In the genomic region with DNA sequence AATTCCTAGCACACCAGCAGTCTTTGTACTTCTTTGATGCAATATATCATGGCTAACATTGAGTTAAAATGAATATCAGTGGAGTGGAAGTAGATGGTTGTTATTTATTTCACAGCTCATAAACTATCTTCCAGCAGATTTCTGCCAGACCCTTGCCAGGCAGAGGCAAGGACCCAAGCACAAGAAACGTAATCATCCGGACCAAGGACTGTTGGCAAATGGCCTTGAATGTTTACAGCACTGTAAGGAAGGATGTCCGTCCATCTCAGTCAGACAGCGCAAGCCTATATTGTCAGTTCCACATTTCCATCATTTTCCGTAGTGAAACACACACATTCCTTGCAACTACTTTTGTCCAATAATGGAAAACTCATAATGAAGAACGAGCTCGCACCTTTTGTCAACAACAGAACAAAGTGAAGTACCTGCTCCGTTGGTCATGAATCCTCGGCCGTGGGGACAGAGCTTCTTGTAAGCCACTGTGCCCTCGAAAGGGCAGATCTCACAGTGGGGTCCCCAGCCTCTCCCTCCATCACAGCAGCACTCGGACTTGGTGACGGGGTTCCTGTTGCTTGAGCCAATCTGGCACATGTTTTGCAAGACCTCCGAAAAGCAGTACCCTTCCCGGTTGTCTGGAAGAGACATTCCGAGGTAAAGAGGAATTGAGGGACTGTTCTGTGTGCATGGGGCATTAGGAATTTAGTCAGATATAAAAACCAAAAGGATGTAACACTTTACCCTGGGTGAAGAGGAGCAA, we compare ENCODE assay signal across 17 mouse cellular contexts.
"Had no signal": no experiment of that assay in that cellular context is flagged by ENCODE, and none has a peak within 500 bp of the region (broad histone marks: within the 10 kb centered on the region; RNA-seq: fewer than 3 reads in every experiment).

No protein-coding gene starts in this region.

- H3K4me1 ChIP-seq: liver, embryonic 13.5 days; liver, embryonic 15.5 days; midbrain, embryonic 13.5 days; midbrain, embryonic 15.5 days; neural tube, embryonic 12.5 days; stomach, embryonic 15.5 days had no signal

- H3K9me3 ChIP-seq: liver, embryonic 13.5 days; liver, embryonic 15.5 days; megakaryocyte, embryonic 14.5 days; midbrain, embryonic 13.5 days; midbrain, embryonic 15.5 days; neural tube, embryonic 12.5 days; stomach, embryonic 15.5 days had no signal

- H3K4me2 ChIP-seq: liver, embryonic 11.5 days; liver, embryonic 13.5 days; liver, embryonic 15.5 days; midbrain, embryonic 13.5 days; midbrain, embryonic 15.5 days; neural tube, embryonic 12.5 days; stomach, embryonic 15.5 days had no signal

- H3K36me3 ChIP-seq: liver, embryonic 13.5 days; liver, embryonic 15.5 days had no signal

- H3K27ac ChIP-seq: liver, embryonic 13.5 days; liver, embryonic 15.5 days; macrophage; midbrain, embryonic 13.5 days; midbrain, embryonic 15.5 days; neural tube, embryonic 12.5 days; stomach, embryonic 15.5 days; stomach, postnatal 0 days had no signal

- H3K27me3 ChIP-seq: liver, embryonic 13.5 days; liver, embryonic 15.5 days; midbrain, embryonic 13.5 days; midbrain, embryonic 15.5 days; neural tube, embryonic 12.5 days; stomach, embryonic 15.5 days had no signal

- DNase-seq: liver, embryonic 13.5 days; liver, postnatal 0 days; lung, postnatal 10 days; lung, postnatal 36 days; right cerebral cortex, postnatal 14 days; thymus, adult 2 months; thymus, postnatal 25 days; thymus, postnatal 4 days had no signal

- H3K9ac ChIP-seq: liver, embryonic 13.5 days; liver, embryonic 15.5 days; liver, postnatal 0 days; midbrain, embryonic 13.5 days; midbrain, embryonic 15.5 days; neural tube, embryonic 12.5 days; stomach, embryonic 15.5 days had no signal

- ATAC-seq: liver, postnatal 0 days; midbrain, embryonic 13.5 days; midbrain, embryonic 15.5 days had no signal

- H3K4me3 ChIP-seq: liver, embryonic 13.5 days; liver, embryonic 15.5 days; megakaryocyte, embryonic 14.5 days; midbrain, embryonic 13.5 days; midbrain, embryonic 15.5 days; neural tube, embryonic 12.5 days; stomach, embryonic 15.5 days had no signal
